9 mouse cellular contexts compared by ENCODE assay signal in the genomic region with DNA sequence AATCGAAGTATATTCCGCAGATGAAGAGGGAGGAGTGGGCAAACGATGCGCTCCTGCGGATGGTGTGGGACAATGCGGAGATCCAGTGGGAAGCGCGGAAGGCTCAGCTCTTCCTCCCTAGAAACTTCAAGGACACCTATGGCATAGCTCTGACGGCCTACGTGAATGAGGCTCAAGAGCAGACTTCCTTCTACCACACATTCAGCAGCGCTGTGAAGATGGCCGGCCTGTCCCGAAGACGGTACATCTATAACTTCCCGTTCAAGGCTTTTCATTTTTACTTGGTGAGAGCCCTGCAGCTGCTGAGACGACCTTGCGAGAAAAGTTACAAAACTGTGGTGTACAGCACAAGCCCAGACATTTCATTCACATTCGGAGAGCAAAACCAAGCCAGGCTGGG. TPM values are rescaled to one million over a fixed set of nuclear protein-coding genes. Genes with fewer than 3 reads are reported as not detected.
A peak's percentile ranks its signal among the peaks of the same experiment; 100 is the strongest.
DNase-seq lines count a peak whose midpoint lies in the region; ATAC-seq lines count a peak whose summit lies in the region.
"Had no signal": no experiment of that assay in that cellular context is flagged by ENCODE, and none has a peak within 500 bp of the region (broad histone marks: within the 10 kb centered on the region; RNA-seq: fewer than 3 reads in every experiment).

No protein-coding gene starts in this region.

- H3K36me3 ChIP-seq in liver, embryonic 11.5 days (ENCODE audit: control insufficient read depth, insufficient read depth, low read length): no peaks in the 10 kb centered on the region
- H3K36me3 ChIP-seq in embryonic facial prominence, embryonic 14.5 days (ENCODE audit: control insufficient read depth, insufficient read depth, low read length): no peaks in the 10 kb centered on the region
- no peaks in the 10 kb centered on the region for H3K36me3 ChIP-seq in limb, embryonic 10.5 days
- H3K36me3 ChIP-seq in neural tube, embryonic 14.5 days (ENCODE audit: control insufficient read depth, insufficient read depth, low read length): no peaks in the 10 kb centered on the region

- ATAC-seq in liver, embryonic 11.5 days (replicated peaks; ENCODE audit: low FRiP score): no peak
- no peak for ATAC-seq in embryonic facial prominence, embryonic 14.5 days (ENCODE audit: low read depth)
- ATAC-seq in neural tube, embryonic 14.5 days (ENCODE audit: low read depth): no peak

- peak overlapping the region; percentile 62 for H3K4me2 ChIP-seq in liver, embryonic 11.5 days
- H3K4me2 ChIP-seq in embryonic facial prominence, embryonic 14.5 days (ENCODE audit: low read depth, low read length): peak overlapping the region; percentile 48
- H3K4me2 ChIP-seq in neural tube, embryonic 14.5 days (ENCODE audit: low read depth, low read length): peak overlapping the region; percentile 23; the same call in 1 of the 2 replicates

- H3K9ac ChIP-seq in liver, embryonic 11.5 days (ENCODE audit: low read depth, low read length): peak overlapping the region; percentile 20; the same call in 1 of the 2 replicates
- H3K9ac ChIP-seq in embryonic facial prominence, embryonic 14.5 days (ENCODE audit: low read depth, low read length): no peak overlapping the region
- no peak overlapping the region for H3K9ac ChIP-seq in neural tube, embryonic 14.5 days (replicated peaks; ENCODE audit: low read depth, low read length)

- H3K27me3 ChIP-seq in liver, embryonic 11.5 days (replicated peaks; ENCODE audit: control insufficient read depth, insufficient read depth, low read length): peaks cover 44% of the 10 kb centered on the region
- H3K27me3 ChIP-seq in embryonic facial prominence, embryonic 14.5 days (replicated peaks; ENCODE audit: control insufficient read depth, insufficient read depth, low read length): peaks cover 33% of the 10 kb centered on the region
- H3K27me3 ChIP-seq in limb, embryonic 10.5 days (ENCODE audit: low read depth, poor library complexity, severe bottlenecking): peaks cover 40% of the 10 kb centered on the region
- 0 out of 2 replicates have a peak, but pooled peaks cover 3% of the 10 kb centered on the region for H3K27me3 ChIP-seq in neural tube, embryonic 14.5 days (ENCODE audit: control insufficient read depth, insufficient read depth, low read length)

- 35% methylated on average over 18 of the region's 18 CpGs for WGBS in liver, embryonic 11.5 days
- 47% methylated on average over 18 of the region's 18 CpGs for WGBS in embryonic facial prominence, embryonic 14.5 days
- WGBS in limb, embryonic 10.5 days: 44% methylated on average over 18 of the region's 18 CpGs
- WGBS in neural tube, embryonic 14.5 days: 55% methylated on average over 18 of the region's 18 CpGs

- H3K4me3 ChIP-seq in liver, embryonic 11.5 days (ENCODE audit: low read depth, low read length): peak overlapping the region; percentile 35
- H3K4me3 ChIP-seq in embryonic facial prominence, embryonic 14.5 days (ENCODE audit: low read depth, low read length): peak overlapping the region; percentile 25
- H3K4me3 ChIP-seq in limb, embryonic 10.5 days: peak overlapping the region; percentile 31
- peak overlapping the region; percentile 3; the same call in 1 of the 2 replicates for H3K4me3 ChIP-seq in neural tube, embryonic 14.5 days (ENCODE audit: low read depth, low read length)

- no peak overlapping the region for H3K27ac ChIP-seq in liver, embryonic 11.5 days (ENCODE audit: low read depth, low read length)
- H3K27ac ChIP-seq in embryonic facial prominence, embryonic 14.5 days (replicated peaks; ENCODE audit: low read depth, low read length): no peak overlapping the region
- no peak overlapping the region for H3K27ac ChIP-seq in limb, embryonic 10.5 days
- H3K27ac ChIP-seq in neural tube, embryonic 14.5 days (ENCODE audit: low read depth, low read length): no peak overlapping the region

- peaks cover 22% of the 10 kb centered on the region for H3K4me1 ChIP-seq in liver, embryonic 11.5 days (replicated peaks; ENCODE audit: control insufficient read depth, insufficient read depth, low read length)
- H3K4me1 ChIP-seq in embryonic facial prominence, embryonic 14.5 days (ENCODE audit: control insufficient read depth, insufficient read depth, low read length): no peaks in the 10 kb centered on the region
- H3K4me1 ChIP-seq in limb, embryonic 10.5 days: peaks cover 11% of the 10 kb centered on the region; the same call in 1 of the 2 replicates
- H3K4me1 ChIP-seq in neural tube, embryonic 14.5 days (ENCODE audit: control insufficient read depth, insufficient read depth, low read length): 0 out of 2 replicates have a peak, but pooled peaks cover 3% of the 10 kb centered on the region

- H3K9me3 ChIP-seq in liver, embryonic 11.5 days (ENCODE audit: control insufficient read depth, low read length): no peaks in the 10 kb centered on the region
- no peaks in the 10 kb centered on the region for H3K9me3 ChIP-seq in embryonic facial prominence, embryonic 14.5 days (ENCODE audit: control insufficient read depth, low read length)
- H3K9me3 ChIP-seq in limb, embryonic 10.5 days (replicated peaks): no peaks in the 10 kb centered on the region
- H3K9me3 ChIP-seq in neural tube, embryonic 14.5 days (ENCODE audit: control insufficient read depth, low read length): no peaks in the 10 kb centered on the region

- DNase-seq in liver, embryonic 11.5 days (ENCODE audit: low spot score): no peak
- no peak for DNase-seq in liver
- no peak for DNase-seq in embryonic facial prominence, embryonic 14.5 days (ENCODE audit: low spot score)
- no peak for DNase-seq in limb, embryonic 10.5 days (ENCODE audit: low spot score)
- no peak for DNase-seq in ovary, postnatal 10 days (ENCODE audit: low spot score)
- DNase-seq in frontal cortex, adult 2 months (ENCODE audit: extremely low spot score in 1 of 2, low spot score in 1 of 2): no peak
- DNase-seq in urinary bladder, adult 18-20 months (ENCODE audit: low spot score in 2 of 2): no peak
- DNase-seq: kidney, adult 11 months had no signal

RNA-seq across cellular contexts. Expression of a gene that starts 42.5 kb away (rescaled TPM):
- polyA plus RNA-seq in liver, embryonic 11.5 days (2014; fragmentation: Nextera tagmentation; extraction: Ambion mirVana): 72.5 and 82.5 TPM in 2 replicates
- polyA plus RNA-seq in embryonic facial prominence, embryonic 14.5 days (2014; fragmentation: Nextera tagmentation; extraction: Ambion mirVana): 39.8 and 43.9 TPM in 2 replicates
- polyA plus RNA-seq in limb, embryonic 10.5 days (2016; fragmentation: Nextera tagmentation; extraction: Ambion mirVana): 76.6 and 81.9 TPM in 2 replicates
- polyA plus RNA-seq in neural tube, embryonic 14.5 days (2014; fragmentation: Nextera tagmentation; extraction: Ambion mirVana): 52.7 and 53.7 TPM in 2 replicates
- polyA plus RNA-seq in frontal cortex, adult 2 months (2012; rRNA removed): 27.7 and 29.2 TPM in 2 replicates

RNA-seq across cellular contexts. Expression of a gene that starts 43.9 kb away (rescaled TPM):
- polyA plus RNA-seq in liver, embryonic 11.5 days (2014; fragmentation: Nextera tagmentation; extraction: Ambion mirVana): 6.0 and 6.5 TPM in 2 replicates
- 0.89 and 1.9 TPM in 2 replicates for polyA plus RNA-seq in embryonic facial prominence, embryonic 14.5 days (2014; fragmentation: Nextera tagmentation; extraction: Ambion mirVana)
- 0.26 and 0.28 TPM in 2 replicates for polyA plus RNA-seq in limb, embryonic 10.5 days (2016; fragmentation: Nextera tagmentation; extraction: Ambion mirVana)
- not detected in 2 replicates for polyA plus RNA-seq in neural tube, embryonic 14.5 days (2014; fragmentation: Nextera tagmentation; extraction: Ambion mirVana)
- polyA plus RNA-seq in frontal cortex, adult 2 months (2012; rRNA removed): 1.4 and 1.9 TPM in 2 replicates
